Mouse (Mus musculus) embryo, embryonic 10 days (tissue): ENCODE data around the gene Hck.

Experiments
- DNase-seq: peaks from one replicate; pipeline ENCODE4 v3.0.0-alpha.2; 2015; ENCODE audit warnings: low spot score

The Hck gene

DNA sequence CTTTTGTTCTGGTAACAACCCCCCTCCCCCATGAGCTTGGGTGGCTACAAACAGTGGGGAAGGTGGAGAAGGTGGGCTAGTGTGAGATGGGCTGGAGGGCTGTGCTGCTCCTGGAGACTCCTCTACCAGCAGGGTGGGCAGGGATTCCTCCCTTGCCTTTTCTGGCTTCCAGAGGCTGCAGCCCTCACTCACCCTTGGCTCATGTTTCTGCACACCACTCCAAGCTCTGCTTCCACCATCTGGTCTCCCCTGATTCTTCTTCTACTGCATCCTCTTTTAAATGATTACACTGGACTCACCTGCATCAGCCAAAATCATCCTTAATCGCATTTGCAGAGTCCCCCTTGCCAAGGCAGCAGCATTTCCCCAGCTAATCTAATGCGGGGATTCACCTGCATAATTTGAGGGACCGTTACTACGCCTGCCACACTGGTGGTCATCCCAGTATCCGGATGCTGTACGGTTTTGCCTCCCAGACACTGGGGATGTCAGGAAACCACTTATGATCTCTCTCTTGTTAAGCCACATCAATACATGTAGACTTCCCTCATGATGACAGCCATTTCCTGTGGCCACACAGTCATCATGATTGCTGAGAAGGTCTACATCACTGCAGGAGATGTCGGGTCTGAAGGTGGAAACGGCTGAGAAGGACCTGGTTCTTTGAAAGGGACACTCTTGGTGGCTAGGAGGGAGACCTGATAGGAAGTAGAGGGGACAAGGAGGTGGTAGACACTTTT lies 43.8 kb downstream of the Hck start:
- DNase-seq, result no peak

DNA sequence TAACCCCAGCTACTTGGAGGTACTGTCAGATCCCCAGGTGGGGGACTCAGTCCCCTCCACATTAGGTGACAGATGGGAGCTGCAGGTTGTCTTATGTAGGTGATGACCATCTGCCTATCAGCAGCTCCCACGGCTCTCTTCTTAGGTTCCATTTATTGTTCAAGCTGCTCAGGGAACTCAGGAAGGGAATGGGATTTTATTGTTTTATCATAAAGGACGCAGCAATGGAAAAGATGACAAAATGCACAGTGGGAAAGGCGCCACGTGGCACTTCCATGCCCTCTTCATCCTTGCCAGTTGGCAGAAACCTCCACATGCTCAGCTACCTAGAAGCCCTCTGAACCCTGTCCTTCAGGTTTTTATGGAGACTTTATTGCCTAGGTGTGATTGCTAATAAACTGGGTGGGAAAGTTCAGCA lies 44.8 kb downstream of the Hck start:
- DNase-seq, result no peak

DNA sequence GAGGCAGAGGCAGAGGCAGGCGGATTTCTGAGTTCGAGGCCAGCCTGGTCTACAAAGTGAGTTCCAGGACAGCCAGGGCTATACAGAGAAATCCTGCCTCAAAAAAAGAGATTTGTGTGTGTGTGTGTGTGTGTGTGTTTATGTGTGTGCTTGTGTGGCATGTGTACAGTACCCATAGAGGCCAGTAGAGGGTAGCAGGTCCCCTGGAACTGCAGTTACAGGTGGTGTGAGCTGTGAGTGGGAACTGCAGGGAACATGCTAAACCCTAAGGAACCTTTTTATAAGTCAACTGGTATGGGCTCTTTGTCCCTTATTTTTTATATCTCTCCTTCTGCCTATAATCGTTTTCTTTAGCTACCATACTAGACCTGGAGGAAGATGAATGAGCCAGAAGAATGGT lies 49.0 kb downstream of the Hck start:
- DNase-seq, result no peak

DNA sequence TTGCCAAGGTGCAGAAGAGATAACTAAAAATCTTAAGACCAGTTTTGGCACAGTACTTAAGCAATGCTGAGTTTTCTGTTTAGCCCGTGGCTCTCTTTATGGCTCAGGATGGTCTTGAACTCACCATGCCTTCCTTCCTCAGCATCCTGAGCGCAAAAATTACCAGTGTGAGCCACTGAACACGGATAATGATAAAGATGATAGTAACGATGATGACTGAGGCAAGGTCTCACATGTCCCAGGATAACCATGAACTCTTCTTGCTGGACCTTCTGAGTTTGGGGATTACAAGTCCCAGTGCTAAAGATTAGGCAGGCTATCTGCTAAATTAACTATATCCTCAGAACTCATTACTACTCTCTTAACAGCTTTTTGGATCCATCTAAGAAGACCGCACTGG lies 51.9 kb downstream of the Hck start:
- no peak for DNase-seq

DNA sequence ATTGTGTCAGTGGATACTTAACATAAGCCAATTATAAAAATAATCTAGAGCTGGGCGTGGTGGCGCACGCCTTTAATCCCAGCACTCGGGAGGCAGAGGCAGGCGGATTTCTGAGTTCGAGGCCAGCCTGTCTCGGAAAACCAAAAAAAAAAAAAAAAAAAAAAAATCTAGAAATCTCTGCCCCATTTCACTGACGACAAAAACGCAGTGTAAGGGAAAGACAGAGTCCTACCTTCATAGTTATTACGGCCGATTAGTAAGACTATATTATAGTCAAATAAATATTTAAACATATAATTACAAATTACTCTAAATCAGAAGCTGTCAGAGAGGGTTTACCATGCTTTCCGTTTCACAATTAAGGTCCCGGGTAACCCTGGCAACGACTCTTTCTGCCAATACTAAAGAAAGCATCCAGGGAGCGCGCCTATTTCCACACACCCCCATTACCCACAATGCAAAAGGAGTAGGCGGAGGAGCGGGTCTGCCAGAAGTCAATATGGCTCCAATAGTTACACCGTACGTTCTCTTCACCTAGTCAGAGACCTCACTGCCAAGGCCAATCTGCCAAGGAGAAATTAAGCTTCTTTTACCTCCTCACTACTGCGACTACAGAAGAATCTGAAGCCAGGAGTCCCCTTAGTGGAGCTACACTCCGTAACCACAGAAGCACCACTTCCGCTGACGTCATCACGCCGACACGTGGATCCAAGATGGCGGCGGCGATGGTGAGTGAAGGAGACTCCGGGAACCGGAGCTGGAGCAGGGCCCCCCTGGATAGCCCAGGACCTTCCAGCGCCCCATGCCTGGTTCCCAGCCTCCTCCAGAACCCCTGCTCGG lies 52.8 kb downstream of the Hck start, which contains the start of gene Tm9sf4:
TSS of gene Tm9sf4 (plus strand) at position 460 of the 840 bp plus-strand sequence.
- DNase-seq, result peak; percentile 98

DNA sequence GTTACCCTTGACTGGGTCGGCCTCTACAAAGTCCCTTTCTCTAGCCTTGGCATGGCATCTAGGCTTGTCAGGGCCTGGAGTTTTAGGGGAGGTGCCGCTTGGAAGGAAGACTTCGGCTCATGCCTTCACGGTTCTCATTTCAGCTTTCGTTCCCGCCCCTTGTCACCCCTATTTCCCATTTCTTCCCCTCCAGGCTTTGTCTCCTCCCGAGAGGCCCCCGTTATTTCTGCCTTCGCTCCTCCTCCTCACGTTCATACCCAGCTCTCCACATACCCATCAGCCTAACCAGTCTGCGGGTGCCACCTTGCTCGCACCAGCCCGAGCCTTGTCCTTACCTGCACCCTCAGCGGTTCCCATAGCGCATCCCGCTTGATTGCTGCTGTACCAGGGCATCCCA lies 53.4 kb downstream of the Hck start:
- no peak for DNase-seq

DNA sequence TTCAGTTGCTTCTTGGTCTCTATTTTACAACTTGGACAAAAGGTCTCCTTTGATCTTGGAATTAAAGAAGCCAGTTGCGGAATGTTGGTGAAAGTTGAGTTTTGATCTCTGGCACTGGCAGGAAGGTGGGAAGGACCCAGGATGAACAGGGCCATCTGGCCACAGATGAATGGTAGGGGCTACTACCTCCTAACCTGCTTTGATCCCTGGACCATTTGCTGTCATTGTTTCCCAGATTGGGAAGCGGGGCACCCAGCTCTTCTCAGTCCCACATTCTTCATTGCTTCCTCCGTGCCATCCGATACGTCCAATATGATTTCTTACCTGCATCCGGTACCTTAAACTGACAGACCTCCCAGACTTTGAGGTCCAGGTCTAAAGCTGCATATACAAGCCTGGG lies 58.9 kb downstream of the Hck start:
- no peak for DNase-seq

DNA sequence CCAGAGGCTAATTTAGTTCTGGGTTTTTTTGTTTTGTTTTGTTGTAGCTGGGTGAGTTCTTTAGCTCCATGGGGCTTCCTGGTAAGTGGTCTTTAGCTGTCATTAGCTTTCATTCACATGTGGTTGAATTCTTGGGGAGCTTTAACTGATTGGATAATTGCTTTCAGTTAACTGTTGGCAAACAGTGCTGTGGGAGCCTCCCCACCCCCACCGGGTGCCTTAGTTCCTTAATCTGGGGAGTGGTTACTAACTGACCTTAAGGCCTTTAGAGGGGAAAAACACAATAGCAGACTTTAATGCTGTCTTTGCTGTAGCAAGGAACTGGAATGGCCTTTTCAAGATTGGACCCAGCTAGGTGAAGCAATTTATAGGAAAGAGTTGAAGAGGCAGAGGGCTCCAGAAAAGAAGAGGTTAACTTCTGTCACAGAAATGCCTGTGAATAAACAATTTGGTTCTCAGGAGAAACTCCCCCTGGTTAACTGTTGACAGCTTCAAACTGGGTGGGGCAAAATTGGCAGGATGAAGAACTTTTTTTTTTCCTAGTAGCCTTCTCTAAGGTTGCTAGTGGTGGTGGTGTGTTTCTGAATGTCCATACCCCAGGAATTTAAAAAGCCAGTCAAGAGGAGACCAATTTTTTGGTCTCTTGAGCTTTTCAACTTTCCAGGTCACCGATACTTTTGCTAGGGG lies 60.0 kb downstream of the Hck start:
- DNase-seq, result peak; percentile 25

DNA sequence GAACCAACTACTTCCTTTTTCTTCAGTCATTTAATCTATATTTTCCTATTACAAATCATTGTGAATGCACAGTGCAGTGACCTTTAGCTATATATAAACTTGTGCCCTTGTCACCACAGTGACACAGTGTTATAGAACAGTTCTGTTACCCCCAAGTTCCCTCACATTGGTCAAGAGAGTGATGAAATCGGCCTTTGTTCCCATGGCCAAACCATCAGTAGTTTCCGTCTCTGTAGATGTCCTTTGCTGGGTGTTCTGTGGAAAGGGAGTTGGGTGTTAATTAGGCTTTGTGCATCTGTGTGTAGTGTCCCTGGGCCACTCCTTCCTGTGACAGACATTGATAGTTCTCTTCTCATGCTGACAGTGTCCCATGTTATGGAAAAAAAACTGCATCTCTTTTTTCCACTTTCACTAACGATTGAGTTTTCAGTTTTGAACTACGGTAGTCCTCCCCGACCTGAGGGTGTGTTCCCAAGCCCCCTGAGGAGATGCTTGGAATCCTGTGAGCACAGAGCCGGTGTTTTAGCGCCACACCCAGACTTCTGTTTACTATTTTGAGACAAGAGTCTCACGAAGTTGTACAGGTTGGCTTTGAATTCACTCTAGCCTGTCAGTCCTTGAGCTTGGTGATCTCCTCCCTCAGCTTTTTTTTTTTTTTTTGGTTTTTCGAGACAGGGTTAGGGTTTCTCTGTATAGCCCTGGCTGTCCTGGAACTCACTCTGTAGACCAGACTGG lies 62.4 kb downstream of the Hck start:
- DNase-seq, result no peak

DNA sequence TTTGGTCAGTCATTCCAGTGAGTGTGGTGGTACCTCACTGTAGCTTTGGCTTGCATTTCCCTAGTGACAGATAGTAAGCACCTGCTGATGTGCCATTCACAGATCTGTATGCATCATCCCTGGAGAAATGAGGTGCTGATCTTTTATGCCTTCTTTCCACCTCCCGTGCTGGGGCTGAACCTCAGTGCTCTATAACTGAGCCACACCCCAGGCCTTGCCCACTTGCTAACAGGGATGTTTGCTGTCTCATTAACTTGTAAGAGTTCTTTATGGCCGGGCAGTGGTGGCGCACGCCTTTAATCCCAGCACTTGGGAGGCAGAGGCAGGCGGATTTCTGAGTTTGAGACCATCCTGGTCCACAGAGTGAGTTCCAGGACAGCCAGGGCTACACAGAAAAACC lies 63.7 kb downstream of the Hck start:
- no peak for DNase-seq

DNA sequence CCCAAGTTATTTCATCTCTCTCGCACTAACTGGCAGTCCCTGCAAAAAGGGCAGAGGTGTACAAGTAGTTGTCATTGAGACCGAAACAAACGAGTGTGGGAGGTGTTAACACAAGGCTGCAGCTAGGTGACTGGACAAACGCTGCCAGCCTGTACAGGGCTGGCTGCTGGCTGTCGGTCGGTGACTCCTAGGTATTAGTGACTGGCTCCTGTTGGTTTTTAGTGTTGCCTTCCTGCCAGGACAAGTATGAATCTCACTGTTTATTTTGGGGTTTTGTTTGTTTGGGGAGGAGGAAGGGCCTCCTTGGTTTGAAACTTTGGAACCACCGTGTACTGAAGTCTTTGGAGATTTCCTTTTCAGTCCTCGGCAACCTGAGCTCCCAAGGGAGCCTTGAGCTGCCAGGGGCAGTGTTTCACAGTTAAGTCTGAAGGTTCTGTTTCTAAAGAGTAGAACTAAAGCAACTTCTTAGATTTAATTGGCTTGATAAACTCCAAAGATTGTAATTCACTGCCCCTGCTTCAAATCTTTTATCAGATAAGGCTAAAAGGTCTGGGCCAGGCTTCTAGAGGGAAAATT lies 67.8 kb downstream of the Hck start:
- DNase-seq, result no peak

DNA sequence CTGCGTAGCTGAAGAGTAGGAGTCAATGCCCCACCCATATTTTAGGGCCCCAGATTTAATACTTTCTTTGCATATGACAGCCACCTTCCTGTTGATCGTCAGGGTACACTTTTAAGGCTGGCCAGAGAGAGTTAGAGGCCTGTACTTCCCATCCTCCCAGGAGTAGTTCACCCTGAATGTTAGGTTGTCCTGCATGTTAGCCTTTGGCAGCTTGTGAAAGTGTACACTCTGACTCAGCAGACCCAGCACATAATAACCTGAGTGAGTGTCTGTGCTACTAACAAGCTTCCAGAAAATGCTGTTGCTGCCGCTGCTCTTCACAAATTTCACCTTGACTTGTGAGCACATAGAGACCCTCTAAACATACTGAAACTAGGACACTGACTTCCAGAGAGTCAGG lies 68.9 kb downstream of the Hck start:
- DNase-seq, result no peak

DNA sequence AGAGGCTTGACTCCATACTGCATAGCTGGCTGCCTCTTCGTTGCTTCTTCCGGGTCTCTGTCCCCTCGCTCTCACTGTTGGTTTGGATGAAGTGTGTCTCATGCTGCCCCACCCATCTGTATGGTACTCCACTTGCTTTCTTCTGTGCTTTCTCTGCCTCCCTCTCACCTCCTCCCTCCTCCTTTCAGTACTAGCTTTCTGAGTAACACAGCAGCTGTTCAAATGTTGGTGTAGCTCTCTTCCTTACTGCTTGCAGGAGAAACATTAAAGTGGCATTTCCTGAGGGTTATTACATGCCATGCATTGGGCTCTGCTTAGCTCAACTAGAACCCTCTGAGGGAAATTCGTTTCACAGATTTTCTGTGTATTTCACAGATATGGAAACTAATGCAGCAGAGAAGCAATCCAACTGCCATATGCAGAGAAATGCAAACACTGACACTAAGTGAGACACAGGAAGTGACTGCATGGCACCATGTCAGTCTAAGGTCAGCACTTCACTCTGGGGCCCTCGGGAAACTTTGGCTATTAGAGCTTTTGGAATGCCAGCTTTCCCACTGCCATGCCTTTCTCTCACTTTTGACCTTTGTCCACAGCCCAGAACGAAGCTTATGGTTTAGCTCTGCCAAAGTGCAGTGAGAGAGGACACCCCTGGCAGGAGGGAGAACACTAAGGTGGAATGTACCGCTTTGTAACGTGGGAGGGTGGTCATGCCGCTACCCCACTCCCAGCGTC lies 71.0 kb downstream of the Hck start:
- DNase-seq, result no peak

DNA sequence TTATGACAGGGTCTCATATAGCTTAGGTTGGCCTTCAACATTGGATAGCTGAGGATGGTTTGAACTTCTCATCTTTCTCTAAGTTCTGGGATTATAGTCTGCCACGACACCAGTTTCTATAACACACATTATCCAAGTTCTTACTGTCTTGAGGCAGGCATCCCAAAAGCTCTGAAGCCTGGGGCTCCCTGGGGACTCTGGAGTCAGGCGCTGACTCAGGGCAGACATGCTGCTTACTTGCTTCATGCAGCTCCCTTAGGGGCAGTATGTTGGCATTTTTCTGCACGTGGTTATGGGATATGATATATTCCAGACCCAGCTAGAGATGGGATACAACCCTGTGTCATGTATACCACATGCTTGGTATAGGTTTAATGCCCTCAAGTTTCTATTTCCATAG lies 71.7 kb downstream of the Hck start:
- DNase-seq, result no peak

DNA sequence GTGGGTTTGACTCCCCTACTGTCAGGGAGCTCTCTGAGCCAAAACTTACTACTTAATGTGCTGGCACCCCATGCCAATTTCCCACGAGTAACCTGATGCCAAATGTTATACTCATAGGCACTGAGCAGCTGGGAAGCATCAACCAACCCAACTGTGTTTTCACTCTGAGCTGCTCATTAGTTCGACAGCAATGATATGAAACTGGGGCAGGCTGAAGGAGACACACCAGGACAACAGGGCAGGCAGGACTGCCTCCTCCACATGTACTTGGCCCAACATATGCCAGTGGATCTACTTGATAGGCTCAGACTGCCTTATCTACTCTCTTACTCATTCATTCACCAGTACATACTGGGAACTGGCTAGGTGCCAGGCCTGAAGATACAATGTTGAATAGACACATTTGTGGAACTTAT lies 77.9 kb downstream of the Hck start:
- DNase-seq, result no peak

DNA sequence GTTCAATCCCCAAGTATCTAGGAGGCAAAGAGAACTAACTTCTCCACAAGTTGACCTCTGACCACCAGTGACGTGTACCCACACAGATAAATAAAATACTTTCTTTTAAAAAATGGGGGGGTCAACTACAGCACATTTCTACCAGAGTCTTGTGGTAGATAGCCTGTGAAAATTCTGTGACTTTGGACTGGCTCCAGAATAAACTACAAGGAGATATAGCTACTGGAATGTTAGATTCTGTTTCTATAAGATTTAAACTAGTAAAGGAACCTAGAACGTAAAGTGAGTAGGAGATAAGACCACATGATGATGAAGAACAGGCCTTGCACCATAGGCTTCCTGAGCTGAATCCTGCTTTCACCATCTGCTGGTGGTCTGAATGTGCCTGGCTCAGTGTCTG lies 79.6 kb downstream of the Hck start:
- no peak for DNase-seq

DNA sequence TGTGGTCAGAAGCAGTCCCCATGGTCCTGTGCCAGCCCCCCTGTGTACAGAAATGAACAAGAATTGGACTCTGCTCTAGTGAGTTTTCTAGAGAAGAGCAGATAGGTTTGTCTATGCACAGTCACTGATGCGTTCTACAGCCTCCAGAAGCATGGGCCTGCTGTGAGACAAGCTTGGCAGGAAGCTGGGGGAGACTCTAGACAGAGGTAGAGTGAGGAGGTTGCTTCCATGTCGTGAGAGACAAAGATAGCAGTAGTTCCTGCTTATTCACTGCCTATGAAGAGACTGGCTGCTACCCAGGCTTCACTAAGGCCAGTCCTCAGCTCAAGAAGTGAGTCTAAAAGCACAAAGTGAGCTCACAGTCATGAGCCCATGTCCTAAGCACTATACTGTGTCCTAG lies 83.0 kb downstream of the Hck start:
- DNase-seq, result no peak

DNA sequence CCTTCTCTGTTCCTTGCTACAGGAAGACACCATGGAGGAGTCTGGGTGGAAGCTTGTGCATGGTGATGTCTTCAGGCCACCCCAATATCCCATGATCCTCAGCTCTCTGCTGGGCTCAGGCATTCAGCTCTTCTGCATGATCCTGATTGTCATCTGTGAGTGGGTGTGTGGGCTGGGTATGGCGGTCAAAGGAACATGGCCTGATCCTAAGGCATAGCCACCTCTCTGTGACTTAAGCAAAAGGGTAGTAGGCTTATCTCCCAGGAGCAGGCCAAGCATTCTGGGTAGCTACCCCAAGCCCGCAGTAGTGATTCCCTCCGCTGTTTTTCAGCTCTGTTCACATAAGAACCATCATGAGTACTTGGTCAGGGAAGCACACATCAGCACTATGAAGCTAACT lies 86.0 kb downstream of the Hck start:
- no peak for DNase-seq

DNA sequence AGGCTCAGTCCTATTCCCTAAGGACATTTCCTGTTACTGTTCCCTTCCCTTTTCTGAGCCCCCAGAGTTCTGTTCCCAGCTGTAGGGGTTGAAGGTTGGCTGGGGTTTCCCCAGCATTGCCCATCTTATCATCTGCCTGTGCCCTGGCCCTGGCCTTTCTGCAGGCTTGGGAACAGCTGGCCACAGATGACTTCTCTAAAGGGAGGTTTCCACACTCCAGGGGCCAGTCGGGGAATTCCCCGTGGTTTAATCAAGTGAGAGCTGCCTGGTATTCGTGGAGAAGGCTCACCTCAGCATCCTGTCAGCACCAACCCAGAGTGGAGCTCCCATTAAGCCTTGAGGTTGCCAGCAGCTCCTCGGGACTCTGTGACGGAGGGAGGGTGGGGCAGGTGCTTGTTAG lies 90.2 kb downstream of the Hck start:
- no peak for DNase-seq

DNA sequence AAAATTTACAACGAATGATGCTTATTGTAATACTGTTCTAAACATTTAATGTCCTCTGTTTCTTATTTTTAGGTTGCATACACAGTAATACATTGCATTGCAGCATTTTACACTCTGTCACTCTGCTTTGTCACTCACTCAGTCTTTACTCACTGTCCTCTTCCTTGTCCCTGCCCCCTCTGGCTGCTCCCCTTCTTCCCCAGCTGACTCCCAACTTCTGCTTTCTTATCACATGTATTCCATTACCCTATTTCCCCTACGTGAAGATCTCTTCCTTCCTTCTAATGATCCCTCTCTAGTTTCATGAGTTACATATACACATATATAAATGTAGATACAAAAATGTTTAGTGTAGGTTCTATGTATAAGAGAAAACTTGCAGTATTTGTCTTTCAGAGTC lies 90.8 kb downstream of the Hck start:
- no peak for DNase-seq
